Mouse (Mus musculus): ENCODE measurements around the gene Ephb1. TPM values are rescaled to one million over a fixed set of nuclear protein-coding genes. Genes with fewer than 3 reads are reported as not detected.
A peak's percentile ranks its signal among the peaks of the same experiment; 100 is the strongest.

The Ephb1 gene
- 1 to 10 TPM in 1 of 2 experiments, under 1 TPM in 1; 0.87 to 1.3 TPM for total RNA-seq (2021)
- long read RNA-seq, experiment 1 = 0 reads
- long read RNA-seq, experiment 2, full-length matches to known transcripts = 1 of 1 reads
- long read RNA-seq, experiment 2, partial matches to known transcripts = 0 of 1 reads
- long read RNA-seq, experiment 2, other reads (novel, unspliced or antisense) = 0 of 1 reads

GRCm38 (mm10) chr9:102354561-102354973 lies at the start of gene Ephb1:
Gene Ephb1, minus strand, starts transcription at chr9:102354693.
- peak; percentile 72 for DNase-seq

GRCm38 (mm10) chr9:102403086-102404021 lies 48.9 kb upstream of the Ephb1 start:
- peak; percentile 37 for DNase-seq

GRCm38 (mm10) chr9:102402671-102403070 lies 48.2 kb upstream of the Ephb1 start:
- DNase-seq = no peak

- no peak for DNase-seq
Measured at GRCm38 (mm10) chr9:102388266-102388665, 33.8 kb upstream of the Ephb1 start.

- DNase-seq = no peak
Measured at GRCm38 (mm10) chr9:102386816-102387215, 32.3 kb upstream of the Ephb1 start.

GRCm38 (mm10) chr9:102380235-102380634 lies 25.7 kb upstream of the Ephb1 start:
- no peak for DNase-seq

GRCm38 (mm10) chr9:102374661-102375060 lies 20.2 kb upstream of the Ephb1 start:
- no peak for DNase-seq

GRCm38 (mm10) chr9:102373886-102374285 lies 19.4 kb upstream of the Ephb1 start:
- DNase-seq = no peak

GRCm38 (mm10) chr9:102371936-102372335 lies 17.4 kb upstream of the Ephb1 start:
- no peak for DNase-seq

GRCm38 (mm10) chr9:102371036-102371770 lies 16.7 kb upstream of the Ephb1 start:
- no peak for DNase-seq

GRCm38 (mm10) chr9:102370141-102370540 lies 15.6 kb upstream of the Ephb1 start:
- DNase-seq = no peak

GRCm38 (mm10) chr9:102369141-102369540 lies 14.6 kb upstream of the Ephb1 start:
- no peak for DNase-seq

GRCm38 (mm10) chr9:102367796-102368195 lies 13.3 kb upstream of the Ephb1 start:
- DNase-seq = no peak

GRCm38 (mm10) chr9:102365536-102365935 lies 11.0 kb upstream of the Ephb1 start:
- DNase-seq = no peak

- no peak for DNase-seq
Measured at GRCm38 (mm10) chr9:102359311-102359710, 4.8 kb upstream of the Ephb1 start.

GRCm38 (mm10) chr9:102358711-102359110 lies 4.2 kb upstream of the Ephb1 start:
- no peak for DNase-seq

GRCm38 (mm10) chr9:102358011-102358410 lies 3.5 kb upstream of the Ephb1 start:
- no peak for DNase-seq

GRCm38 (mm10) chr9:102356516-102356915 lies 2.0 kb upstream of the Ephb1 start:
- no peak for DNase-seq

GRCm38 (mm10) chr9:102355726-102356125 lies 1.2 kb upstream of the Ephb1 start:
- no peak for DNase-seq

- DNase-seq = peak; percentile 16
Measured at GRCm38 (mm10) chr9:102353636-102354491, 629 bp downstream of the Ephb1 start.

- DNase-seq = no peak
Measured at GRCm38 (mm10) chr9:102353056-102353635, 1.3 kb downstream of the Ephb1 start.
